Mouse (Mus musculus) left cerebral cortex, postnatal 4 days (tissue): Measurements from ENCODE around the gene Akap10. TPM values are rescaled to one million over a fixed set of nuclear protein-coding genes. Genes with fewer than 3 reads are reported as not detected.
A peak's percentile ranks its signal among the peaks of the same experiment; 100 is the strongest.
"Not testable (repeated sequence)": the region's sequence is repeated elsewhere in the genome, so short reads cannot be mapped to it uniquely, and the experiment has no call there.

ENCODE experiments used
- DNase-seq: peaks from one replicate; pipeline ENCODE4 v3.0.0-alpha.2; 2022
- intact Hi-C: fragments of 180-260 bp; cut with DNase I; formaldehyde crosslinking; loops from one replicate; pipeline ENCODE4 v1.15.1; 2025
- total RNA-seq, 2 experiments: library from RNA; stranded (reverse); gene quantifications; 2 replicates each; pipeline ENCODE4 v1.2.3; 2021

Gene Akap10
- 10 to 100 TPM; 26.7 to 27.1 TPM for total RNA-seq

GRCm38 (mm10) chr11:61930098-61930517, at the start of gene Akap10:
TSS of gene Akap10 (minus strand) at chr11:61930252.
- peak; percentile 96 for DNase-seq
- intact Hi-C loops: no loop called here

- no peak for DNase-seq
- intact Hi-C loops: no loop called here
These were observed 45.7 kb upstream of the Akap10 start for GRCm38 (mm10) chr11:61975783-61976182.

GRCm38 (mm10) chr11:61974106-61974707, 44.2 kb upstream of the Akap10 start:
- no peak for DNase-seq
- intact Hi-C loops: no loop called here

GRCm38 (mm10) chr11:61971441-61972221, 41.6 kb upstream of the Akap10 start:
- intact Hi-C loops: no loop called here
- no peak for DNase-seq

- intact Hi-C loops: no loop called here
- no peak for DNase-seq
These were observed 40.8 kb upstream of the Akap10 start for GRCm38 (mm10) chr11:61970901-61971300.

GRCm38 (mm10) chr11:61968875-61969274, 38.8 kb upstream of the Akap10 start:
- DNase-seq: no peak
- intact Hi-C loops: no loop called here

- intact Hi-C loops: no loop called here
- no peak for DNase-seq
These were observed 37.0 kb upstream of the Akap10 start for GRCm38 (mm10) chr11:61967034-61967433.

- intact Hi-C loops: no loop called here
- DNase-seq: no peak
These were observed 34.6 kb upstream of the Akap10 start for GRCm38 (mm10) chr11:61964611-61965010.

GRCm38 (mm10) chr11:61963193-61963592, 33.1 kb upstream of the Akap10 start:
- intact Hi-C loops: no loop called here
- no peak for DNase-seq

- DNase-seq: no peak
- intact Hi-C loops: no loop called here
These were observed 32.6 kb upstream of the Akap10 start for GRCm38 (mm10) chr11:61962684-61963083.

GRCm38 (mm10) chr11:61960096-61960495, 30.0 kb upstream of the Akap10 start:
- DNase-seq: no peak
- intact Hi-C loops: no loop called here

GRCm38 (mm10) chr11:61958706-61959105, 28.7 kb upstream of the Akap10 start:
- intact Hi-C loops: not testable (repeated sequence)

GRCm38 (mm10) chr11:61957296-61957813, 27.3 kb upstream of the Akap10 start:
- intact Hi-C loops: no loop called here

More at GRCm38 (mm10) chr11:61958706-61959105, 28.7 kb upstream of the Akap10 start:
- DNase-seq: not testable (repeated sequence)

GRCm38 (mm10) chr11:61956572-61957295, 26.7 kb upstream of the Akap10 start, which contains the start of gene Specc1:
TSS of gene Specc1 (plus strand) at chr11:61956763.
- intact Hi-C loops: no loop called here
- DNase-seq: peak; percentile 93

More at GRCm38 (mm10) chr11:61957296-61957813, 27.3 kb upstream of the Akap10 start:
- DNase-seq: no peak

GRCm38 (mm10) chr11:61955951-61956350, 25.9 kb upstream of the Akap10 start:
- DNase-seq: no peak
- intact Hi-C loops: no loop called here

GRCm38 (mm10) chr11:61955136-61955535, 25.1 kb upstream of the Akap10 start:
- DNase-seq: no peak
- intact Hi-C loops: no loop called here

GRCm38 (mm10) chr11:61950632-61951031, 20.6 kb upstream of the Akap10 start:
- intact Hi-C loops: loop anchor here (2.0 to 5.0 kb wide), 3 partner anchors 94 to 327 kb away; no protein-coding TSS in a partner anchor
- DNase-seq: peak; percentile 84

- intact Hi-C loops: no loop called here
- DNase-seq: peak; percentile 51
These were observed 19.3 kb upstream of the Akap10 start for GRCm38 (mm10) chr11:61949315-61949714.

GRCm38 (mm10) chr11:61946608-61947007, 16.6 kb upstream of the Akap10 start:
- intact Hi-C loops: no loop called here
- DNase-seq: no peak

- intact Hi-C loops: no loop called here
- DNase-seq: no peak
These were observed 14.4 kb upstream of the Akap10 start for GRCm38 (mm10) chr11:61944417-61944816.

GRCm38 (mm10) chr11:61942903-61943302, 12.9 kb upstream of the Akap10 start:
- no peak for DNase-seq
- intact Hi-C loops: no loop called here
